Mouse (Mus musculus): ENCODE results near the gene Rbm25. TPM values are rescaled to one million over a fixed set of nuclear protein-coding genes. Genes with fewer than 3 reads are reported as not detected.

The Rbm25 gene
- polyA plus RNA-seq, 1 experiment from 2014 or later = 256 TPM

DNA sequence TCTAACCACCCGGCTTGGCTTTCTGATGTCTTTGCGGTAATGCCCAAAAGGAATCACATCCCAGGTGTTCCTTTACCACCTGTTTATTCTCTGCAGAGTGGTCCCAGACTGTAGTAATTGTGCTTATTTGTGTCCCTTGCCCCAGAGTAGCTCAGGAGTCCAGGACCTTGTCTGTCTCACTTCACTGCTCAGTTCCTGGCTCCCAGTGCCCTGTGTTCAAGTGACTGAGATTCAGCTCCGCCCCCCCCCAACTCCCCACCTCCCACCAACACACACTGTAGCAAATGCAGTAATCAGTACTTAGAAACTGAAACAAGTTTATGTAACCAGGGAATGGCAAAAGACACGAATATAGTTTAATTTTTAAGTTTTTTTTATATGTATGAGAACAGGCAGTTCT is 75.9 kb downstream of the Rbm25 start:
- Histone ChIP-seq H3K9ac (no peak overlapping the region), H3K4me2 (replicated peaks) (no peak overlapping the region), H3K27me3 (no peaks in the 10 kb centered on the region), H3K4me3 (replicated peaks) (no peak overlapping the region), H3K36me3 (peaks cover 19% of the 10 kb centered on the region; the same call in 1 of the 2 replicates), H3K4me1 (no peaks in the 10 kb centered on the region), H3K9me3 (replicated peaks) (no peaks in the 10 kb centered on the region), H3K27ac (replicated peaks) (no peak overlapping the region)
- ATAC-seq (ENCODE audit: insufficient number of reproducible peaks, low FRiP score, low TSS enrichment, low read depth) = no peak
- WGBS = 88% methylated on average over 4 of the region's 4 CpGs

DNA sequence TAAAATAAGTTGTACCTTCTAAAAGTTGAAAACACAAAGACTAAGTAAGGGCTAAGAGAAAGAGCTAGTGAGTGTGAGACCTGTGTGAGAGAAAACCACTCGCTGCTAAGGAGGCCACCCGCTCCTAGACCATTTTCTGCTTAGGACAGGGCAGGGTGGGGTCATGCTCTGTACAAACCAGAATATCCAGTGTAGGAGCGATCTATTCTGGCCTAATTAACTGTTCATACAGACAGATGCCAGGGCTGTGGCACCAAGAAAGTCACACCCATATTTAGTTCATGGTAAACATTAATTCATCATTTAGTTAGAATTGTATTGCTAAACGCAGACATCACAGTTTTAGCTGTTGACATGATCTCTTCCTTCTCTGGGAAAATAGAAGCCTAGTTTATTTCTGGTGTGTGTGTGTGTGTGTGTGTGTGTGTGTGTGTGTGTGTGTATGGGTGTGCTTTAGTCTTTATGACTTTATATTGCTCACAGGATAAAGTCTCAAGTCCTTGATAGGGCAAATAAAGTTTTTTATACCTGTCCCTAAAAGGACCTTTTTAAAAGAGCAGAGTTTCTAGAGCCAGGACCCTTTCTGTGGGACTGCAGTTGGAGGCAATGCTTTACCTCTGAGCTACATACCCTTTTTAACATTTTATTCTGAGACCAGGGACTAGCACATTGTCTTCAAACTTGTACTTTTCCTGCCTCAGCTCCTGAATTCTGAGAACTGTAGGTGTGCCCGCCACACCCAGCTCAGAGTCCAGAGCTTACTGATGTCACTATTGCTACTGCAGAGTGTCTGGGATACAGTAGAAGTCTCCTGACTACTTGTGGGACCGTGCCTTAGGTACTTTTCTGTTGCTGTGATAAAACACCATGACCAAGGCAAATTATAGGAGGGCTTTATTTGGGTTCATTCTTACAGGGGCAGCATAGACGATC is 77.4 kb downstream of the Rbm25 start:
- Histone ChIP-seq H3K4me3 (replicated peaks) (no peak overlapping the region), H3K9me3 (replicated peaks) (no peaks in the 10 kb centered on the region), H3K9ac (no peak overlapping the region), H3K27me3 (no peaks in the 10 kb centered on the region), H3K4me2 (replicated peaks) (no peak overlapping the region), H3K27ac (replicated peaks) (peak overlapping the region; percentile 4; the same call in 1 of the 2 replicates), H3K36me3 (peaks cover 33% of the 10 kb centered on the region), H3K4me1 (no peaks in the 10 kb centered on the region)
- no peak for ATAC-seq (ENCODE audit: insufficient number of reproducible peaks, low FRiP score, low TSS enrichment, low read depth)
- WGBS = 75% methylated on average over 7 of the region's 7 CpGs

DNA sequence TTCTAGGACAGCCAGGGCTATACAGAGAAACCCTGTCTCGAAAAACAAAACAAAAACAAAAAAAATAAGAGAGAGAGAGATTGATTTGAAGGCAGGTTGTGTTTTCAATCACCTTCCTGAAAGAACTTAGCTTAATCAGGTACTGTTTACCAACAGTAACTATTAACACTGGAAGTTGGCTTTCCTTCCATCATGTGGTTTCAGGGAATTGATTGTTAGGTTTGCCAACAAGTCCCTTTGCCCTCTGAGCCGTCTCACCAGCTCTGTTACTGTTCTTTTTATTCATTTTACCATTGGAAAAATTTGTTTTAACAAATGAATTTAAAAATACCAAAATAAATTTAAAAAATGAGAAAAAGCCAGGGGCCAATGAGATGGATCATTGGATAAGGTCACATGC is 78.9 kb downstream of the Rbm25 start:
- Histone ChIP-seq H3K4me1 (no peaks in the 10 kb centered on the region), H3K4me2 (replicated peaks) (no peak overlapping the region), H3K27ac (replicated peaks) (no peak overlapping the region), H3K9ac (no peak overlapping the region), H3K27me3 (no peaks in the 10 kb centered on the region), H3K9me3 (replicated peaks) (no peaks in the 10 kb centered on the region), H3K4me3 (replicated peaks) (no peak overlapping the region), H3K36me3 (peaks cover 39% of the 10 kb centered on the region)
- no peak for ATAC-seq (ENCODE audit: insufficient number of reproducible peaks, low FRiP score, low TSS enrichment, low read depth)
- WGBS = 88% methylated on average over 2 of the region's 2 CpGs

DNA sequence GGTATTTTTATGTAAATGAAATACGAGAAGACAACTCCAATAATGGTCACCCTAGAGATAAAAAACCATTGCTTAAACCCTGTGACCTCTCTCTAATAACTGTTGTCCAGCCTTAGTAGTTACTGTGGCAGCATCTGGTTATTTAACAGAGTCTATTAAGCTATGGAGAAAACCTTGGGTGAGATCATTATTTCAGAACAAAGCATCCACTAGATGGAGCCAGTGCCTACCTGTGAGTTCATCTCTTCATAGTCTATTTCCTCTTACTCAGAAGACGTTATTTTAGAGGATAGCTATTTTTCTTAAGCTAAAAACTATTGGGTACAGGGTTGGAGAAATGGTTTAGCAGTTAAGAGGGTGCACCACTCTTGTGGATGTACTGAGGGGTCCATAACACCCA is 82.7 kb downstream of the Rbm25 start:
- Histone ChIP-seq H3K9ac (no peak overlapping the region), H3K4me2 (replicated peaks) (no peak overlapping the region), H3K36me3 (peaks cover 59% of the 10 kb centered on the region), H3K4me1 (no peaks in the 10 kb centered on the region), H3K9me3 (replicated peaks) (no peaks in the 10 kb centered on the region), H3K27ac (replicated peaks) (no peak overlapping the region), H3K4me3 (replicated peaks) (no peak overlapping the region), H3K27me3 (no peaks in the 10 kb centered on the region)
- WGBS = 42% methylated on average over 2 of the region's 2 CpGs
- ATAC-seq (ENCODE audit: insufficient number of reproducible peaks, low FRiP score, low TSS enrichment, low read depth) = no peak

DNA sequence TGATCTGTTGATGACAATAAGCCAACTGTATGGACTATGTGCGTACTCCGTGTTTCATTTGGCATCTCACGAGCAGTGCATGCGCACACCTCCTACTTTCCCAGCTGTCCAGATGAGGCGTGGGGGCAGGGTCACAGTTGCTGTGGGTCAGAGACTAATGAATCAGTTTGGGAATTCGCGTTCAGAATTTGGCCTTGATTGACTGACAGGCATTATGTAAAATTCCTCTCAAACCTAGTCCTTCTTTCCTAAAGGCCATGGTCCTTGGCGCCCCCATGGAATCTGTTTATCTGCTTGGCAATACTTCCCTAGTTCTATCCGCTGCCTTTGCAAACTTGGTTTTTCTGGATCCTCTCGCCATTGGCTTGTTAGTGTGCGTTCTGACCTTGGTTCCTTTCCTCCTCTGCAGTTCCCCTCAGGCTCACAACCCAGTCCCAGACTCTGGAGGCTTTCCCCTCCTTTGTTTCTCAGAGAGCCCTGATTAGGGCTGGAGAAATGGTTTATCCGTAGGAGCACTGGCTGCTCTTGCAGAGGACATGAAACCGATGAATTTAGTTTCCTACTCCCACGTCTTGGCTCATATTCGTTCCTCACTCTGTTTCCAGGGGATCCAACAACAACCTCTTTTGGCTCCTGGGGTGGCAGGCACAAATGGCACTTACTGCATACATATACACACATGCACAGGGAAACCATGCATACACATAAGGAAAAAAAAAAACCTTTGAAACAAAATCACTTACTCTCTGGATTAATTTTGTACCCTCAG is 85.6 kb downstream of the Rbm25 start:
- no peak overlapping the region for H3K9ac ChIP-seq
- H3K4me1 ChIP-seq = peaks cover 11% of the 10 kb centered on the region
- H3K36me3 ChIP-seq = peaks cover 54% of the 10 kb centered on the region
- H3K27me3 ChIP-seq = no peaks in the 10 kb centered on the region
- H3K4me3 ChIP-seq (replicated peaks) = no peak overlapping the region
- no peak overlapping the region for H3K4me2 ChIP-seq (replicated peaks)
- 85% methylated on average over 15 of the region's 15 CpGs for WGBS
- no peak for ATAC-seq (ENCODE audit: insufficient number of reproducible peaks, low FRiP score, low TSS enrichment, low read depth)
- no peaks in the 10 kb centered on the region for H3K9me3 ChIP-seq (replicated peaks)
- no peak overlapping the region for H3K27ac ChIP-seq (replicated peaks)

DNA sequence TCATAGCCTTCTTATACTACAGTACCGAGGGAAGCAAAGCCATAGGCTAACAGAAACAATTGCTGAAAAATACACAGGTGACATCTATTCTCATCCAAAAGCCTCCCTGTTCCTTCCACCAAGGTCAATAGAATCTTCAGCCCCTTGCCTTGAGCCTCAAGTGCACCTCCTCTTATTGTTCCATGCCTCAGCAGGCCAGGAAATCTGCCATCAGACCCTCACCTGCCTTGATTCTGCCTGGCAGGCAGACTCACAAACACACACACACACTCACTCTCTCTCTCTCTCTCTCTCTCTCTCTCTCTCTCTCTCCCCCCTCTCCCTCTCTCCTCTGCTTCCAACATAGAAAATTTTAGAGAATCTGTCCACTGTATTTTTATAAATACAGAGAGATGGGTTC is 88.4 kb downstream of the Rbm25 start:
- H3K27me3 ChIP-seq = no peaks in the 10 kb centered on the region
- no peak overlapping the region for H3K27ac ChIP-seq (replicated peaks)
- no peak overlapping the region for H3K4me3 ChIP-seq (replicated peaks)
- peaks cover 52% of the 10 kb centered on the region for H3K36me3 ChIP-seq
- no peak for ATAC-seq (ENCODE audit: insufficient number of reproducible peaks, low FRiP score, low TSS enrichment, low read depth)
- H3K9me3 ChIP-seq (replicated peaks) = no peaks in the 10 kb centered on the region
- peaks cover 12% of the 10 kb centered on the region for H3K4me1 ChIP-seq
- 86% methylated on average over 1 of the region's 1 CpGs for WGBS
- H3K4me2 ChIP-seq (replicated peaks) = no peak overlapping the region
- no peak overlapping the region for H3K9ac ChIP-seq

DNA sequence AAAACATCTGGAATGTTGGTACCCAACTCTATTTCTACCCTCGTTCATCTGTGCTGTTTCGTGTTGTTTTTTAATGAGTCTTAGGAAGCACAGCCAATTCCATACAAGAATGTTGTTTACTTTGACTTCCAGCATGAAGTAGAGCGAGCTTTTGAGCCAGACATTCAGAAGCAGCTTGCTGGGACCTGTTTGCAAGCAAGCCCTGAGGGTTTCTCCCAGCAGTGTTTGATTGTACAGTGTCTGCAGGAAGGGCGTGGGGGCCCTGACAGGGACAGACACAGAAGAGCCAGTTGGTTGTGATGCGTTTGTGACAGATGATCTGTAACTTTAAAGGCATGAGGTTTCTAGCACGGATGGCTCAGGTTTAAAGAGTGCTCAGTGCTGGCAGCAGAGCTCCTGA is 90.2 kb downstream of the Rbm25 start:
- Histone ChIP-seq H3K4me3 (replicated peaks) (no peak overlapping the region), H3K36me3 (peaks cover 53% of the 10 kb centered on the region), H3K4me1 (peaks cover 12% of the 10 kb centered on the region), H3K27ac (replicated peaks) (peak overlapping the region; percentile 88), H3K9ac (no peak overlapping the region), H3K9me3 (replicated peaks) (no peaks in the 10 kb centered on the region), H3K4me2 (replicated peaks) (0 out of 2 replicates have a peak overlapping the region, but pooled peaks have one; percentile 26), H3K27me3 (no peaks in the 10 kb centered on the region)
- 26% methylated on average over 6 of the region's 6 CpGs for WGBS
- peak; percentile 71 for ATAC-seq (ENCODE audit: insufficient number of reproducible peaks, low FRiP score, low TSS enrichment, low read depth)

DNA sequence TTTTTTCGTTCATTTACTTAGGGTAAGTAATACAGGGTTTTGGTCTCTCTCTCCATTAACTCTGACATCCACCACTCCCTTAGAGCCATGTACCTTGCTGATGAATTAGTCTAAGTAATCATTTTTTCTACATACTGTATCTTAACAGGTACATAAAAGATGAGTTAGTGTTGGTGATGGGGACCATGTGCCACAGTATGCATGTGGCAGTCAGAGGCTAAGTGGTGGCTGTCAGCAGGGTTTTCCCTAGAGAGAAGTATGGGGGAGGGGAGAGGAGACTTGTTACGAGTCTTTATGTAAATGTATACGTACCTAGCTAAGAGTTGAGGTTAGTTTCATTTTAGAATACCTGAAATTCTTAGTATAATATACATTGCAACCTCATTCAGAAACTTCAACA is 92.0 kb downstream of the Rbm25 start:
- Histone ChIP-seq H3K4me1 (peaks cover 12% of the 10 kb centered on the region), H3K27ac (replicated peaks) (no peak overlapping the region), H3K4me2 (replicated peaks) (no peak overlapping the region), H3K27me3 (no peaks in the 10 kb centered on the region), H3K36me3 (peaks cover 44% of the 10 kb centered on the region), H3K9ac (no peak overlapping the region), H3K9me3 (replicated peaks) (no peaks in the 10 kb centered on the region), H3K4me3 (replicated peaks) (no peak overlapping the region)
- no peak for ATAC-seq (ENCODE audit: insufficient number of reproducible peaks, low FRiP score, low TSS enrichment, low read depth)
- WGBS = 69% methylated on average over 3 of the region's 3 CpGs

DNA sequence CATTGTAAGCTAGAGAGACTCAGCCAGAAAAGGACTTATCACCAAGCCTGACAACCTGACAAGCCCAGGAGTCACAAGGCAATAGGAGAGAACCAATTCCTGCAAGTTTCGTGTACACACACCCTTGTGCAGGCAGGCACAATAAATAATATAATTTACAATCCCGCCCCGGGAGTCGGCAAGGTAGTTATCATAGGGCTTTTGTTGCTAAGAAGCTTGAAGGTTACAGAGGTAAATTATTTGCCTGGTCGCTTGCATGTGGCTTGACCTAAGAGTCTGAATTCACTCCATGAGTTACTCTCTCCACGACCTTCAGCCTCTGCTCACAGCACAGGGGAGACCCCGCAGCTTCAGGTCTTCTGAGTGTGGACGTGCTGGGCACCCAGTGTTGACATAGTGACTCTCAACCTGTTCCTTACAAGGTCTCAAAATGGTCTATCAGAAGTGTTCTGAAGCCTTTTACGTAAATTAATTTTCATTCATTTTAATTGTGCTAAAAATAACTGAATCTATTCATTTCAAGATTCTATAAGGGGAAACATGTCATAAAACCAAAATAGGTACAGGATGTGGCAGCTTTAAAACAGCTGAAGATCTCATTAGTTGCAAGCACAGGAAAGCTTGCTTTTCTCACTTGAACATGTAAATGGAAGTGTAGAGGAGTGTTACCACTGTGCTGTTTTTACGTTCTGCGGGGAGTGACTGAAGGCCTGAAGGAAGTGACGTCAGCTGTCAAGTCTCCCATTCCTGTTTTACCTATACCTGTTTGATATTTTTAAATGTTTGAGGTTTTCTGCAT is 95.7 kb downstream of the Rbm25 start:
- no peak overlapping the region for H3K4me3 ChIP-seq (replicated peaks)
- no peaks in the 10 kb centered on the region for H3K27me3 ChIP-seq
- H3K36me3 ChIP-seq = peaks cover 74% of the 10 kb centered on the region
- H3K9ac ChIP-seq = no peak overlapping the region
- no peak overlapping the region for H3K27ac ChIP-seq (replicated peaks)
- ATAC-seq (ENCODE audit: insufficient number of reproducible peaks, low FRiP score, low TSS enrichment, low read depth) = no peak
- WGBS = 79% methylated on average over 12 of the region's 12 CpGs
- H3K4me2 ChIP-seq (replicated peaks) = no peak overlapping the region
- H3K9me3 ChIP-seq (replicated peaks) = no peaks in the 10 kb centered on the region
- no peaks in the 10 kb centered on the region for H3K4me1 ChIP-seq

DNA sequence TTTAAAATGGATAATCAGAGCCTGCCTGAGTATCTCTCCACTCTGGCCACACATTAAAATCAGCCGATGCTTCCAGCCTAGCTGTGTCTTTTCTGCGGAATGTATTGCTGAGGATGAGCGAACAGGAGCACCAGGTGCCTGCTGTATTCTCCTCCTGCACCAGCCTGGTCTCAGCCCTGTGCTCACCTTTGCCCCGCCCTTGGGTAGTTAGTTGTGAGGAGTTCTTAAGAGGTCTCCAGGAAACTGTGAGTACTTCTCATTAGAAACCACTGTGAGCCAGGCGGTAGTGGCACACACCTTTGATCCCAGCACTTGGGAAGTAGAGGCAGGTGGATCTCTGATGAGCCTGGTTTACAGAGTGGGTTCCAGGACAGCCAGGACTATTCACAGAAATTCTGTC is 101.2 kb downstream of the Rbm25 start:
- H3K4me1 ChIP-seq = no peaks in the 10 kb centered on the region
- H3K9ac ChIP-seq = no peak overlapping the region
- WGBS = 93% methylated on average over 5 of the region's 5 CpGs
- no peaks in the 10 kb centered on the region for H3K9me3 ChIP-seq (replicated peaks)
- no peak overlapping the region for H3K4me2 ChIP-seq (replicated peaks)
- peaks cover 85% of the 10 kb centered on the region for H3K36me3 ChIP-seq
- no peaks in the 10 kb centered on the region for H3K27me3 ChIP-seq
- no peak overlapping the region for H3K27ac ChIP-seq (replicated peaks)
- no peak overlapping the region for H3K4me3 ChIP-seq (replicated peaks)
- ATAC-seq (ENCODE audit: insufficient number of reproducible peaks, low FRiP score, low TSS enrichment, low read depth) = no peak
